Mouse (Mus musculus) retina, embryonic 14.5 days (tissue): ENCODE results near the gene Asb11.

Experiments used
- DNase-seq: peaks from one replicate; pipeline ENCODE4 v3.0.0-alpha.2; 2015; ENCODE audit warnings: low spot score

The Asb11 gene

DNA sequence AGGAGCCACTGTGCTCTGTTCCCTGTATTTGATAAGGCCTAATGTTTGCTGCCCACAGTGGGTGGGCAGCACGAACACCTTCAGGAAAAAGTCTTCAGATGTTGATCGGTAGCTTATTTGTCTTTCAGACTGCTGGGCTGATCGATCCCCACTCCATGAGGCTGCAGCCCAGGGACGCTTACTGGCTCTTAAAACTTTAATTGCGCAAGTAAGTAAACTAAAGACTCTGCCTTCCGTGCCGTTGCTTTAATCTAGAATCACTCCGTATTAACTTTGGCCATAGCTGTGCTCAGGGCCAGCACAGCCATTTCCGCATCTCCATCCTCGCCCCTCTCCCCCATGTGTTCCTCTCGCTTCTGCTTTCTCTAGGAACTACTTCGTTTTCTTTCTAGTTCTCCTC, 8.8 kb downstream of the Asb11 start:
- no peak for DNase-seq

DNA sequence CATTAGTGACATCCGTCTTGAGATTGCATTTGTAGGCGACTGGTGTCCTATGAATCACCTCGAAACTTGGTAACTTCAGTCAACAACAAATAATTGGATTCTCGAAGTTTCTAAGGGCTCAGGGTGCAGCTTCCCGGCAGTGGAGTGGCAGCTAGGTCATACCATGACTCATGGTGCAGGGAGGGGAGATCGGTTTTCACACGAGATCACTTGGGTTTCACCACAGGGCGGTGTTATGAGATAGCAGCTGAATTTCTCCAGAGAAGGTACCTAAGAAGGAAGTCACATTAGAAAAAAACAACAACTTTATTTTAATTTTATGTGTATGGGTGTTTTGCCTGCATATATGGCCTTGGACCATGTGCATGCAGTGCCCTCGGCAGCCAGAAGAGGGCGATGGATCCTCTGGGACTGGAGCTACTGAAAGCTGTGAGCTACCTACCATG, 9.3 kb downstream of the Asb11 start:
- no peak for DNase-seq

DNA sequence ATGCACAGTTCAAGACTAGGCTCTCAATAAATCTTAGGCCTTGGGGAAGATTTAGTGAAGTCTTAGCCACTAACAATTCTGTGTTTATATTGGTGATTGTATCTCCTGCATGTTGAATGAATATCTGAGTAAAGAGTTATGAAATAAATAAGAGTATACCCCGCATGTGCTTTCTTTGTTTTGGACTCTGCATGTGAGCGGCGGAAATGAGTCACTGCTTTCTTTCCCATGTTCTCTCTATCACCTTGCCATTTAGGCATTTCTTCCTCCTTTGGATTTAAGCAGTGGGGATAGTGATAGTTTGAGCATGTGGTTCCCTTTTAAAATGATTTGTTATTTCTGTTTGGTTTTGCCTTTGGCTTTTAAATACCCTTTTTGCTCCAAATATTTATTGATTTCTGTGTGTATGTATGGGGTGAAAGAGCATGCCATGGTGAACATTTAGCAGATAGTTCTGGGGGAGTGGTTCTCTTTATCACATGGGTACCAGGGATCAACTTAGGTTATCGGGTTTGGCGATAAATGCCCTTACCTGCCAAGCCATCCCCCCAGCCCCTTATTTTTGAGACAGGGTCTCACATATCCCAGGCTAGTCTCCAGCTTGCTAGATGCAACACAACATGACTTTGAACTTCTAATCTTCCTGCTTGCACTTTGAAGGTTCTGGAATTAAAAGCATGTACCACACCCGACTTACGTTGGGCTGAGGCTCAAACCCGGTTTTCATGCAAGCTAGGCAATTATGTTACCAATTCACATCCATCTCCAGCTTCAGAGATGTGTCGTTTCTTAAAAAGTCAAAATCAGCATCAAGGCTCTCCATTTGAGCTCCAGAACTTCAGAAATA, 10.3 kb downstream of the Asb11 start:
- no peak for DNase-seq

DNA sequence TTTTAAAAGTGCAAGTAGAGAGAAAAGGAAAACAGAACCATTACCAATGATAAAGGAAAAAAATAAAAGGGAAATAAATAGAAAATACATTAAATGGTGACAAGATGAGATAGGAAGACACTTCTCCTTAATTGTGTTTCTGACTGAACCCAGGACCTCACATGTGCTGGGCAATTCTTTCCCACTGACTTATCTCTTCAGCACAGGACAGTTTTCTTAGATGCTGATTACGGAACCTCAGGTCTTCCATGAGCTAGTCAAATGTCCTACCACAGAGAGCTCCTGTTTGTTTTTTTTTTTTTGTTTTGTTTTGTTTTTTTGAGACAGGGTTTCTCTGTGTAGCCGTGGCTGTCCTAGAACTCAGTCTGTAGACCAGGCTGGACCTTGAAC, 10.9 kb downstream of the Asb11 start:
- no peak for DNase-seq

DNA sequence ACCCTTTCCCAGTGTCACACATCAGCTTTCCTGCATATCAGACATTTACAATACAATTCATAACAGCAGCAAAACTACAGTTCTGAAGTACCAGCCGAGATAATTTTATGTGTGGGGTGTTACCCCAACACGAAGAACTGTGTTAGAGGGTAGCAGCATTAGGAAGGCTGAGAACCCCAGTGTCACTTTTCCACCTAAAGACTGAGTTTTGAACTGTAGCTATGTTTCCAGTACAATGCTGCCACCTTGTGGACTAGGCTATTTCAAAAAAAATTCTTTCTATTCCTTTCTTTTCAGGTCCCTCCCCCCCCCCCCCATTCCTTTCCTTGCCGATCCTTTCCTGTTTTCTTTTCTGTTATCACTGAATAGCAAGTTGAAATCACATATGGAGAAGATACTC, 12.4 kb downstream of the Asb11 start:
- DNase-seq, result peak; percentile 80

DNA sequence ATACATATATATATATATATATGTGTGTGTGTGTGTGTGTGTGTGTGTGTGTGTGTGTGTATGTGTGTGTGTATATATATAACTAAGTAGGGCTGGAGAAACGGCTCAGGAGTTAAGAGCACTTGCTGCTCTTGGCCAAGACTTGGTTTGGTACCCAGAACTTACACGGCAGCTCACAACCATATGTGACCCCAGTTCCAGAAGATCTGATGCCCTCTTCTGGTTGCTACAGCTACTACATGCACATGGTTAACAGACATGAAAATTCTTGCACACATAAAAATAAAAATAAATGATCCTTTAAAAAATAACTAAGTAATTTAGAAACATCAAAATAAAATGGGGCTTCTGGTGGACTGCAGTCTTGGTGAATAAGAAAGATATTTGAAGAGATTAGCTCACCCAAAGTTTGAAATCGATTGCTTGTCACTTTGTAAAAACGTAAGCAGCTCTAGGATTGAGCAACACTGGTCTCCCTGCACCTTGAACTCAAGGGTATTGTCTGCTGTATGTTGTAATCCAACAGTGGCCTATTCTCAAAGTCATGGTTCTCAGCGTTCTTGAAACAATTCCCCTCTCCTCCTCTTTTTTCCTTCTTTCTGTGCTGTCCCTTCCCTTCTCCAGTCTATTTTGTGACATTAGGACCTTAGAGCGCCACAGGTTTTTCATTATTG, 22.5 kb downstream of the Asb11 start:
- DNase-seq, result no peak

DNA sequence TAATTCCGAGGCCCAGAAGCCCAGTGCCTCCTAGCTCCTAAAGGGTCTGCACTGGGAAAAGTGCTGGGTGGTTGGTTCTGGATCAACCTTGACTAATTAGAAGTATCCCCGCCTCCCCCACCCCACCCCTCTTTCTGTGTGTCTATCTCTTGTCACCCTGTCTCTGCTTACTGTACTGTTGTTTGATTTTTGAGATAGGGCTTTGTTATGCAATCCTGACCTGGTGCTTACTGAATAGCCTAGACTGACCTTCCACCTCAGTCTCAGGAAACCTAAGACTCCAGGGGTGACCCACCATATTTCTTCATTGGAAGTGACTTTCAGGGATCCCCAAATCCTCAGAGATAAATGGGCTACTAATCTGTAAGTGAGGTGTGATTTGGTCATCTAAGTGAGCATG, 65.5 kb downstream of the Asb11 start:
- no peak for DNase-seq

DNA sequence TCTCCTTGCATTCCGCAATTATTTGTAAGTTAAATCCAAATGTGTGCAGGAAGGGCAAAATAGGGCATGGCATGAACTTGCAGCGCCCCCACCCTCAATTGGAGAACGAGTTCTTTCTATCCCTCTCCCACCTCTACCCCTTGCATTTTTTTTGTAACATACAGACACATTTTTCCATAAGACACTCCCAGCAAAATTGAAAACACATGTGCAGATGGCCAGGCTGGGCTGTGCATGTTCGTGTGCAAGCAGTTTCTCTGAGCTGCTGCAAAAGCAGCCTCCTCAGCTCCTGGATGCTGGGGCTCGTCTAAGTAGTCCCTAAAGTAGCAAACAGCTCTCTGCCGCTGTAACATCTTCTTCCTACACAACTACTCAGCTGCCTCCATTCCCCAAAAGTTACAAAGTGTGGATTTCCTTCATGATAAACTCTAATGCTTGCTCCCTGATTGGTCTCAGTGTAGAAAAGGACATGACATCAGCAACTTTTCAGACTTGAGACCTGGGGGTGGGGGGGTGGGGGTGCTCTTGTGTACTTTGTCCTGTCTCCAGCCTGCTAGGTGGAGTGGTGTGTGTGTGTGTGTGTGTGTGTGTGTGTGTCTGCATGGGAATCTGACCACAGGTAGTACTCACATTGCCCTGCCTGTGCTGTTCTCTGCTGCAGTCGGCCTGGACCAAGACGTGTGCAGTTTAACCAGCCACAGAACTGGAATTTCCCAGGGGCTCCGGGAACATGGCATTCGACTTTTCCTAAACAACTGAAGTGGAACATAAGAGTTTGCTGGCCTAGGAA, 69.1 kb downstream of the Asb11 start, which contains the start of gene Asb9:
TSS of gene Asb9 (plus strand) at position 619 of the 790 bp plus-strand sequence.
- DNase-seq, result no peak

DNA sequence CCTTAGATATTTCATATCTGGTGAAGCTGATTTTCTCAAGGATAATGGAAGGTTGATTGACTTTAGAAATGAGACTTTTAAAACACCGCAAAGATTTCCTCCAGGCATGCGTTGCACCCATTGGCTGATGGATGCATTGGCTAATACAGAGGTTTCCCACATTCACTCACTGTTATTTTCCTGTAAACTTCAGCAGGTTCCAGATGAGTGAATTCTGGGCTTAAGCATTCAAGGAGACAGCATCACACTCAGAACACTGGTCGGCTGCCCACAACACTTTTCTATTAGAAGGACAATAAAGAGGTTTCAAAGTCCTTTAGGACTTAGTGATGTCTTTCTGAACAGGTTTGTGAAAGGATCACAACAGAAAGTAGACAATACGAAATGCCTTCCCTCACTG, 70.3 kb downstream of the Asb11 start:
- DNase-seq, result no peak

DNA sequence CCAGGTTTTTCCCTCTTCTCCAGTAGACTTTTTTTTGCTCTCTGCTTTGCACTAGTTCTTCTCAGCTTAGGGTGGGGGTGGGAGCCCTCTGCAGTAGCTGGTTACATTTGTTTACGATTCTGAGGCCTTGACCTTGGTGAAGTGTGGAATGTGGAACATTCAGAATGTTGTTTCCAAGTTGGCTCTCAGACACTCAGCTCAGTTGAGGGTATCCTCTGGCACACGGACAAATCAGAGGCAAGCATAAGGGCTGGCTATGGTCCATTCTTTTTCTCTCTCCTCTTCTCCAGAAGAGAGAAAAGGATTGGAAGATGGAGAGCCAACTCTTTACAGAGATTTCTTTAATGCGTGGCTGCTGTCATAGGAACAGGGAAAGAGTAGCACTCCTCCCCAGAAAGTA, 71.9 kb downstream of the Asb11 start:
- no peak for DNase-seq
